Mouse (Mus musculus) midbrain, embryonic 13.5 days (tissue): ENCODE data around the gene Zfp839. TPM values are rescaled to one million over a fixed set of nuclear protein-coding genes. Genes with fewer than 3 reads are reported as not detected.
A peak's percentile ranks its signal among the peaks of the same experiment; 100 is the strongest.

Experiments
- ATAC-seq: fragments of 200-750 bp; cut with Nextera tagmentation; 2 replicates; pipeline ENCODE4 v1.8.0; 2017; ENCODE audit warnings: mild to moderate bottlenecking, moderate TSS enrichment, moderate library complexity
- H3K27ac ChIP-seq: fragments of 300-500 bp; sonication (generic); 2 replicates; pipeline ENCODE4 v1.5.1; 2015; ENCODE audit warnings: inconsistent platforms, mild to moderate bottlenecking, moderate library complexity
- H3K27me3 ChIP-seq: fragments of 300-500 bp; sonication (generic); 2 replicates; pipeline ENCODE4 v1.6.1; 2015; ENCODE audit warnings: mild to moderate bottlenecking, inconsistent platforms
- H3K36me3 ChIP-seq: fragments of 300-500 bp; sonication (generic); 2 replicates; pipeline ENCODE4 v1.6.1; 2015; ENCODE audit warnings: mild to moderate bottlenecking, inconsistent platforms
- H3K4me1 ChIP-seq: fragments of 300-500 bp; sonication (generic); replicated peaks from 2 replicates; pipeline ENCODE4 v1.6.1; 2015; ENCODE audit warnings: inconsistent platforms
- H3K4me2 ChIP-seq: fragments of 300-500 bp; sonication (generic); replicated peaks from 2 replicates; pipeline ENCODE4 v1.6.1; 2015; ENCODE audit warnings: moderate library complexity, mild to moderate bottlenecking, inconsistent platforms
- H3K4me3 ChIP-seq: fragments of 300-500 bp; sonication (generic); replicated peaks from 2 replicates; pipeline ENCODE4 v1.5.1; 2015; ENCODE audit warnings: mild to moderate bottlenecking, inconsistent platforms
- H3K9ac ChIP-seq: fragments of 300-500 bp; sonication (generic); replicated peaks from 2 replicates; pipeline ENCODE4 v1.6.1; 2015; ENCODE audit warnings: mild to moderate bottlenecking, inconsistent platforms
- H3K9me3 ChIP-seq: fragments of 300-500 bp; sonication (generic); 2 replicates; pipeline ENCODE4 v1.6.1; 2016; ENCODE audit warnings: mild to moderate bottlenecking, inconsistent platforms
- WGBS: fragments of 180-500 bp; shearing (Covaris S2); methylation state at CpG from one replicate; pipeline ENCODE4 v1.1.7; 2015; 5-methylcytosine and 5-hydroxymethylcytosine counted together
- polyA plus RNA-seq: library from polyadenylated mRNA; unstranded; fragments of >200 nt; fragmentation: Nextera tagmentation; extraction: Ambion mirVana; gene quantifications from 2 replicates; pipeline ENCODE4 v1.2.1, GENCODE M21; 2015

The Zfp839 gene
- polyA plus RNA-seq, 1 experiment from 2014 or later, result 4.3 TPM

DNA sequence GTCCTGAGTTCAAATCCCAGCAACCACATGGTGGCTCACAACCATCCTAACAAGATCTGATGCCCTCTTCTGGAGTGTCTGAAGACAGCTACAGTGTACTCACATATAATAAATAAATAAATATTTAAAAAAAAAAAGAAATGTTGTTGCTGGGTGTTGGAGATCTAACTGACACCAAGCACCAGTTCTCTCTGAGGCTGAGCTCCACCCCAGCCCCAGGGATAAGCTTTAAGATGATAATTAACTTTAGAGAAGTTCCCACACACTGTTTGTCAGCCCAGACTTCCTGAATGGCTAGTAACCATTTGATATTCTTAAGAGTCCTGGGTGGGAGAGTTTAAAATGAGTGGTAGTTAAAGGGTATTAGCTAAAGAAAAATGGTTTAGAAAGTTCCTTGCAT lies 10.2 kb downstream of the Zfp839 start:
- H3K9me3 ChIP-seq, result no peaks in the 10 kb centered on the region
- no peak overlapping the region for H3K4me2 ChIP-seq
- H3K9ac ChIP-seq, result no peak overlapping the region
- peaks cover 30% of the 10 kb centered on the region for H3K36me3 ChIP-seq
- peaks cover 7% of the 10 kb centered on the region; the same call in 1 of the 2 replicates for H3K4me1 ChIP-seq
- no peak overlapping the region for H3K27ac ChIP-seq
- H3K4me3 ChIP-seq, result no peak overlapping the region
- no peaks in the 10 kb centered on the region for H3K27me3 ChIP-seq
- no peak for ATAC-seq

DNA sequence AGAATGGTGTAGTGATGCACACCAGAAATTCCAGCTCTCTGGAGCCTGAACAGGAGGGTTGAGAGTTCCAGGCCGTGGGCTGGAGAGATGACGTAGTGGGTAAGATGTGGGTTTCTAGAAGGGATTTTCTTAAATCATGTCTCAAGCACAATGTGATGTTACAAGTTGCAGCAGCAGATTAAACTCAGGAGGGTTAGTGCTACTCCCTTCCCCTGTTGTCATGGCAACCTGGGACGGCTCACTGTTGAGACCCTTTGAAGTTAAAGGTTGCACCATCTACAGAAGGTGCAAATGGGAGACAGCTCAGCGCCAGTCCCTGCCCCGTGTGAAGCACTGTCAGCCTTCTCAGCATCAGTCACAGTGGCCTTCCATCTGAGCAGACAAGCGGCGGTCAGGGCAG lies 11.2 kb downstream of the Zfp839 start:
- ATAC-seq, result peak; percentile 53

DNA sequence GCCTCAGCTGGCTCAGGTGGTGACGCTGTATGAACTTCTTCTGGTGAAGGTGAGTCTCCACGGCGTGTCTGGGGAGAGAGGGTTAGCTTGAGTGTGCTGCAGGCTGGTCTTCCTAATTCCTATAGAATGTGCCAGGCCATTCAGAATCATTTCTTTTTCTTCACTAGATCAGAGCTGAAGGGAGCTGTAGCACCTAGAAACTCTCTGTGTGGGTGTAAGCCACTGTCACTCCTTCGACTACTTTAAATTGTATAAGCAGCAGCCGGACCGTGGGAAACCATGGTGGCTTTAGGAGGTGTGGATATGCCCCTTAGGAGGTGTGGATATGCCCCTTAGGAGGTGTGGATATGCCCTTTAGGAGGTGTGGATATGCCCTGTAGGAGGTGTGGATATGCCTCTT lies 14.0 kb downstream of the Zfp839 start:
- Histone ChIP-seq H3K4me1 (peaks cover 7% of the 10 kb centered on the region; the same call in 1 of the 2 replicates), H3K9me3 (no peaks in the 10 kb centered on the region), H3K4me2 (no peak overlapping the region), H3K4me3 (no peak overlapping the region), H3K9ac (no peak overlapping the region), H3K36me3 (peaks cover 36% of the 10 kb centered on the region), H3K27me3 (no peaks in the 10 kb centered on the region), H3K27ac (no peak overlapping the region)
- no peak for ATAC-seq
- WGBS, result 93% methylated on average over 6 of the region's 6 CpGs

More for the DNA sequence above, 11.2 kb downstream of the Zfp839 start:
- Histone ChIP-seq H3K9me3 (no peaks in the 10 kb centered on the region), H3K27ac (peak overlapping the region; percentile 49; the same call in 1 of the 2 replicates), H3K4me2 (no peak overlapping the region), H3K4me3 (no peak overlapping the region), H3K9ac (no peak overlapping the region), H3K4me1 (peaks cover 7% of the 10 kb centered on the region; the same call in 1 of the 2 replicates), H3K36me3 (peaks cover 21% of the 10 kb centered on the region), H3K27me3 (no peaks in the 10 kb centered on the region)
- WGBS, result 42% methylated on average over 7 of the region's 7 CpGs

DNA sequence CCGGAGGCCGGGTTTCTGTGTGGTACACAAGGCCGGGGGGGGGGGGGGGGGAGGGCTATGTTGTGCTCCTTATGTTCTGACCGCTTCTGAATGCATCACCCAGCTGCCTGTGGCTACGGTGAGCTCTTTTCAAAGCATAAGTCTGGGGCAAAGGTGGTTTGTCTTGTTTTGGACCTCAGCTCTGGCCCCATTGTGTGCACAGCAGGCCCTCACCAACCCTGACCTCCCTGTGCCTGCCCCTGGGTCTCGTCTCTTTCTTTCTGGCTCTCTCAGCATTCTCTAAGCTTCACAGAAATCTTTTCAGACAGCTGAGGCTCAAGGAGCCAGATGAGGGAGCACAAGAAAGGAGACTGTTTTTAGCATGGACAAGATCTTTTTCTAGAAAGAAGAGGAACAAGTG lies 15.5 kb downstream of the Zfp839 start:
- Histone ChIP-seq H3K36me3 (peaks cover 45% of the 10 kb centered on the region), H3K9me3 (no peaks in the 10 kb centered on the region), H3K4me3 (no peak overlapping the region), H3K4me2 (no peak overlapping the region), H3K27ac (no peak overlapping the region), H3K27me3 (no peaks in the 10 kb centered on the region), H3K4me1 (peaks cover 7% of the 10 kb centered on the region; the same call in 1 of the 2 replicates), H3K9ac (0 out of 2 replicates have a peak overlapping the region, but pooled peaks have one; percentile 6)
- 20% methylated on average over 5 of the region's 6 CpGs for WGBS
- no peak for ATAC-seq

DNA sequence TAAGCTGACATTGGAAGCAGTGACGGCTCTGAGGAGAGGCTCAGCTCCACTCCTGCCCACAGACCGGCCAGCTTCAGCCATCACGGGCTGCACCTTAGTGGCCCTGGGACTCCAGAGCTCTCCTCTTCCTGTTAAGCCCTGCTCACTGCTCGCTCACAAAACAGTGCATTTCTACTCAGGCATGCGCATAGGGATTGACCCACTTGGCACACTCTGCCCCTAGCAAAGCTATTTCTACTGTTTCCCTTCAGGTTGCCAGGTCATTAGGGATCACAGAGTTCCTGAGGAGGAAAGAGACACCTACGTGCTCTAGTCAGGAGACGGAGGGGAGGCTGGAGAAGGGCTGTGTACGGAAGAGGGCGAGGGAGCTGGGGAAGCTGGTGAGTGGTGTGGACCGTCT lies 15.9 kb downstream of the Zfp839 start:
- no peaks in the 10 kb centered on the region for H3K27me3 ChIP-seq
- H3K27ac ChIP-seq, result no peak overlapping the region
- H3K36me3 ChIP-seq, result peaks cover 49% of the 10 kb centered on the region
- H3K4me2 ChIP-seq, result no peak overlapping the region
- H3K9me3 ChIP-seq, result no peaks in the 10 kb centered on the region
- no peak overlapping the region for H3K4me3 ChIP-seq
- ATAC-seq, result no peak
- H3K9ac ChIP-seq, result 0 out of 2 replicates have a peak overlapping the region, but pooled peaks have one; percentile 6
- H3K4me1 ChIP-seq, result peaks cover 4% of the 10 kb centered on the region; the same call in 1 of the 2 replicates
- WGBS, result 67% methylated on average over 10 of the region's 10 CpGs

DNA sequence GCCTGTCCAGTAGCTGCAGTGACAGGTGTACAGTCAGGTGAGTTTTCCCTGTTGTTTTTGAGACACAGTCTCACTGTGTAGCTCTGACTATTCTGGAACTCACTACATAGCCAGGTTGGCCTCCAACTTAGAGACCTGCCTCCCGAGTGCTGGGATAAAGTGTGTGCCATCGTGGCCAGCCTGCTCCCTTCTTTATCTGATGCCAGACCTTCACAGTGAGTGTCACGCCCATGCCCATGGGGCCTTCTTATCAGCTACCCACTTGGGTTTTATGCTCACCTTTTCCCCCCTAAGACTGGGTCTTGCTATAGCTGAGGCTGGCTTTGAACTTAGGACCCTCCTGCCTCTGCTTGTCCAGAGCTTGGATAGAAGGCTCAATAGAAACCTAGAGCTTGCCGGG lies 20.1 kb downstream of the Zfp839 start:
- no peaks in the 10 kb centered on the region for H3K27me3 ChIP-seq
- H3K9ac ChIP-seq, result no peak overlapping the region
- ATAC-seq, result no peak
- no peak overlapping the region for H3K4me3 ChIP-seq
- H3K36me3 ChIP-seq, result peaks cover 76% of the 10 kb centered on the region
- no peaks in the 10 kb centered on the region for H3K4me1 ChIP-seq
- H3K27ac ChIP-seq, result no peak overlapping the region
- 93% methylated on average over 4 of the region's 4 CpGs for WGBS
- no peak overlapping the region for H3K4me2 ChIP-seq
- H3K9me3 ChIP-seq, result no peaks in the 10 kb centered on the region

DNA sequence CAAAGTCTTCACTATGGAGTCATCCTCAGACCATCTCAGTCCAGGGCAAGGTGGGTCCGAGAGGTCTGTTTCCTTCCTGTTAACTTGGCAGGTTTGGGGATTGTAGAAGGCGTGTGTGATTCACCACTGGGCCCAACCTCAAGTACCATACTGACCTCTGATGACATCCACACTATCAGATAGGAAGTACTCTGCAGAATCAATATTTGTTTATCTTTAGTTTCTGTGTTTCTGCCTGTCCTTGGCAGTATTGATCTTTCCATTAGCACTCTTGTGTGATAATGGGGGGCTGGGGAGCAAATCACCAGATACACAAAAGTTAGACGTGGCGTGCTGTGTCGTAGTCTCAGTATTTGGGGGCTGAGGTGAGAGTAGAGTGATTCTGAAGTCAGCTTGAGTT lies 21.2 kb downstream of the Zfp839 start:
- H3K9me3 ChIP-seq, result no peaks in the 10 kb centered on the region
- no peak overlapping the region for H3K4me3 ChIP-seq
- no peak overlapping the region for H3K9ac ChIP-seq
- H3K27ac ChIP-seq, result no peak overlapping the region
- peaks cover 87% of the 10 kb centered on the region for H3K36me3 ChIP-seq
- no peaks in the 10 kb centered on the region for H3K4me1 ChIP-seq
- no peak overlapping the region for H3K4me2 ChIP-seq
- WGBS, result 95% methylated on average over 5 of the region's 5 CpGs
- H3K27me3 ChIP-seq, result no peaks in the 10 kb centered on the region
- no peak for ATAC-seq

DNA sequence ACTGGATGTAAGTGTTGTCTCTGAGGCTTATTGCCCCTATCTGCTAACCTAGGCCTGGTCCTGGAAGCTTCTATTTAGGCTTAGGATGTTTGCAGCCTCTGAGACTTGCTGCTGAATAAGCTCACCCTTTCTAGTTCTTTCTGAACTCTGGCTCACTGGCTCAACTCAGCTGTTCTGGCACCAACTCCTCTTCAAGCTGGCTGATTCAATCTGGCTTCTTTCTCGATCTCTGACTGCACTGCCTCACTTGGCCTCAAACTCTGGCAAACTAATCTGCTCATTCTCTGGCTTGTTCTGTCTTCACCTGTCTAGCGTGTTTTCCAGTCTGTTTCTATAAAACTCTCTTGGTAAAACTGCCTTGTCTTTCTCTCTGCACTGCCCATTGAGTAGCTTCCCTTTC lies 25.3 kb downstream of the Zfp839 start:
- H3K27me3 ChIP-seq, result no peaks in the 10 kb centered on the region
- H3K4me2 ChIP-seq, result no peak overlapping the region
- H3K27ac ChIP-seq, result no peak overlapping the region
- no peaks in the 10 kb centered on the region for H3K9me3 ChIP-seq
- no peak for ATAC-seq
- WGBS, result 94% methylated on average over 2 of the region's 2 CpGs
- H3K9ac ChIP-seq, result no peak overlapping the region
- H3K4me1 ChIP-seq, result no peaks in the 10 kb centered on the region
- H3K4me3 ChIP-seq, result no peak overlapping the region
- peaks cover 84% of the 10 kb centered on the region for H3K36me3 ChIP-seq

DNA sequence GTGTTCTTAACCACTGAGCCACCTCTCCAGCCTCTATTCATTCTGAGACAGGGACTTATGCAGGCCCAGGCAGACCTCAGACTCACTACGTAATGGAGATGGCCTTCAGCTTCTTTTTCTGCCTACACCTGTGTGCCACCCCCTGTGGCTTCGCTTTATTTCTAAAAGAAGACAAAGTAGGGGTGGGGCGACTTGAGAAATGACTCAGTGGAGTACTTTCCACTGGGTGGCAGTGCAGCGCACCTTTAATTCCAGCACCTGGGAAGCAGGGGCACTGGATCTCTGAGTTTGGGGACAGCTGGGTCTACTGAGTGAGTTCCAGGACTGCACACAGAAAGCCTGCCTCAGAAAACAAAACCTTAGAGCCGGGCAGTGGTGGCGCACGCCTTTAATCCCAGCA lies 32.2 kb downstream of the Zfp839 start:
- Histone ChIP-seq H3K9me3 (no peaks in the 10 kb centered on the region), H3K4me2 (no peak overlapping the region), H3K4me1 (no peaks in the 10 kb centered on the region), H3K9ac (no peak overlapping the region), H3K27ac (no peak overlapping the region), H3K27me3 (no peaks in the 10 kb centered on the region), H3K4me3 (no peak overlapping the region), H3K36me3 (peaks cover 55% of the 10 kb centered on the region)
- ATAC-seq, result no peak
- 91% methylated on average over 7 of the region's 7 CpGs for WGBS

DNA sequence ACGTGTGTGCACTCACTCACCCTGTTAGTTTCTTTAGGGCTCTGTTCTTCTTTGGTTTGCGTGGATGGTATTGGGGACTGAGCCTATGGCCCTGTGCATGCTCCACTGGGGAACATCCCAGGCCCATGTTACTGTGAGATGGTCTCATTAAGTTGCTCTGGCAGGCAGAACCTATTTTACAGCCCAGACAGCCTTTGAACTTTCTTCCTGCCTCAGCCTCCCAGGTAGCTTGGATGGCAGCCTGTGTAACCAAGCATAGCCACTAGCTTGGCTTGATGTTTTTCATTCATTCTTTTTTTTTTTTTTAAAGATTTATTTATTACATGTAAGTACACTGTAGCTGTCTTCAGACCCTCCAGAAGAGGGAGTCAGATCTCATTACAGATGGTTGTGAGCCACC lies 35.2 kb downstream of the Zfp839 start:
- Histone ChIP-seq H3K4me1 (peaks cover 18% of the 10 kb centered on the region), H3K4me3 (no peak overlapping the region), H3K36me3 (peaks cover 31% of the 10 kb centered on the region), H3K4me2 (no peak overlapping the region), H3K27me3 (no peaks in the 10 kb centered on the region), H3K9ac (no peak overlapping the region), H3K27ac (no peak overlapping the region), H3K9me3 (no peaks in the 10 kb centered on the region)
- WGBS, result 91% methylated on average over 2 of the region's 2 CpGs
- no peak for ATAC-seq

DNA sequence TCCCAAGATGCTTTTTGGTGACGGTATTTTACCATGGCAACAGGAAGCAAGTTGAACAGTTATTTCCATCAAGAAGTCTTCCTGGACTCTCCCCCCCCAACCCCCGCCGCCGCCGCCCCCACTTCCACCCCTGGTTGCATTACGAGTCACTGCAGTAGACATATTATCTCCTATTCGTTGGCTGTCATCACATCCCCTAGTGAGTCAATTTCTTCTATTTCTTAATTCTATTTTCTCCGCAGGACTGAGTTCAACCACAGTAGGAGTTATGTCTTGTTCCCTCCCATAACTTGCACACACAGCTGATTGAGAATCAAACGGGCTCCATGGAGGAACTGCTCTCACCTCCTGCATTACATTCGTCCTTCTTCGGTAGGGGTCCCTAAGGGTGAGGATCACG lies 38.1 kb downstream of the Zfp839 start:
- Histone ChIP-seq H3K4me1 (peaks cover 23% of the 10 kb centered on the region), H3K4me2 (peak overlapping the region; percentile 89), H3K27me3 (no peaks in the 10 kb centered on the region), H3K27ac (no peak overlapping the region), H3K36me3 (peaks cover 9% of the 10 kb centered on the region), H3K9ac (peak overlapping the region; percentile 87), H3K9me3 (no peaks in the 10 kb centered on the region), H3K4me3 (peak overlapping the region; percentile 79)
- no peak for ATAC-seq
- WGBS, result 46% methylated on average over 12 of the region's 12 CpGs

DNA sequence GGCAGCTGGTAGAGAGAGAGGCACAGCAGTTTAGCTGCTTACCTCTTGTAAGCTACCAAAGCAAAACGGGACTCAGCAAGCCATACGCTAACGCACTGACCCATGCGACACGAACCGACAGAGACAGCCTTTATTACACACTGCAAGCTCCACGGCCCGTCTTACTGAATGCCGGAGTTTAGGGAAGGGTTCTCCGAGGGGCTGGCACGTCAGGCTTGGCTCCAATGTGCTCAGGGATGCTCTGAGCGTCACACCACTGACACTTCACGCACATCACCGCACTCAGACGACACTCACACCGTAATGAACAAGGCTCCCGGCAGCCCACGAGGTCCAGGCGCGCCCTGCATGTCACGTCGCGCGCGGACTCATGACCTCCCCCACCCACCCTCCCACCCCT lies 38.6 kb downstream of the Zfp839 start:
- H3K27ac ChIP-seq, result no peak overlapping the region
- under 1% methylated on average over 25 of the region's 25 CpGs for WGBS
- H3K4me3 ChIP-seq, result peak overlapping the region; percentile 79
- H3K27me3 ChIP-seq, result no peaks in the 10 kb centered on the region
- no peak; the same call in 1 of the 2 replicates for ATAC-seq
- peaks cover 23% of the 10 kb centered on the region for H3K4me1 ChIP-seq
- peaks cover 4% of the 10 kb centered on the region for H3K36me3 ChIP-seq
- H3K9me3 ChIP-seq, result no peaks in the 10 kb centered on the region
- H3K4me2 ChIP-seq, result peak overlapping the region; percentile 89
- H3K9ac ChIP-seq, result peak overlapping the region; percentile 87
